Mouse (Mus musculus): ENCODE data around the gene Arsg. TPM values are rescaled to one million over a fixed set of nuclear protein-coding genes. Genes with fewer than 3 reads are reported as not detected.
"Not testable (repeated sequence)": the region's sequence is repeated elsewhere in the genome, so short reads cannot be mapped to it uniquely, and the experiment has no call there.

The Arsg gene
- polyA plus RNA-seq, 1 experiment from 2014 or later, result 7.1 TPM

DNA sequence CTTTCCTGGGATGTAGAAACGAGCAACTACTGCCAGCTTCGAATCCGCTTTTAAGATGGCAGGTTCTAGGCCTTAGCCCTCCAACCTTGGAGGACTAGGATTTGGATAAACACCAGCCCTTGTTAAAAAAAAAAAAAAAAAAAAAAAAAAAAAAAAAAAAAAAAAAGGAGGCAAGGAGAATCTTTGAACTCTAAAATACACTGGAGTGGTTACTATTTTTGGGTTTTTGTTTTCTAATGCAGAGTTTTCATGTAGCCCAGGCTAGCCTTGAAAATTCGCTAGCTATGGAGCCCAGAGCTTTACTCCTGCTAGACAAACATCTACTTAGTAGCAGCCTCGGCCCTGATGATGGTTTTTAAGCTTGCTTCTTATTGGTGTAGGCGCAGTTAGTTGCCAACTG, 134.4 kb downstream of the Arsg start:
- ATAC-seq (ENCODE audit: low FRiP score, low read depth), result no peak
- H3K9me3 ChIP-seq, result no peaks in the 10 kb centered on the region
- H3K27ac ChIP-seq (replicated peaks), result no peak overlapping the region
- no peaks in the 10 kb centered on the region for H3K27me3 ChIP-seq
- H3K4me3 ChIP-seq, result no peak overlapping the region
- no peak overlapping the region for H3K9ac ChIP-seq
- H3K4me1 ChIP-seq (replicated peaks), result peaks cover 19% of the 10 kb centered on the region
- WGBS, result 77% methylated on average over 6 of the region's 6 CpGs
- no peaks in the 10 kb centered on the region for H3K36me3 ChIP-seq
- H3K4me2 ChIP-seq, result no peak overlapping the region

DNA sequence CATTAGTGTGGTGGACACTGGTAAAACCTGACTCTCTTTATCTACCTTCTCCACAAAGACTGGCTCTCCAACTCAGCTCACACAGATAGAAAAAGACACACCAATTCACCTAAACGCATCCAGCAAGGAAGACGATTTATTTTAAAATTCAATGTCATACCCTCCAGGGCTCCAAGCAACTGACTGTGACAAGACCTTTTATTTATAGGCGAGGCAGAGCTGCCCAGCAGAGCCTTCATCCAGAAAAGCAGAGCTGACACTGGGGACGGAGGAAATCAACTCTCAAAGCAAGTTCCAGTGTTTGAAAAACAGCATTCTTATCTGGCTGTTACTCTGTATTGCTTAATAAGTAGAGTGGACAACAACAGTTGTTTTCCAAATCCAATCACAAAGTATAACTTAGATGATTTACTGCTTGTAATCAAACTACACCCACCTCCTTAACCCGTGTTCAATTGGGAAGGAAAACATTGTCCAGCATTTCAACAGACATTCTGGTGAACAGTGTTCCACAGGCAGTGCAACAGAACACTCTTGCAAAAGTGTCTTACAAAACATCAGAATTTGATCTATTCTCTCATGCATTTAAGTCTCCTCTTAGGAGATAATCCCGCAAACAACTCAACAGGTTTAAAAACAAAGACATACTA, 135.9 kb downstream of the Arsg start:
- no peak for ATAC-seq (ENCODE audit: low FRiP score, low read depth)
- Histone ChIP-seq H3K27me3 (no peaks in the 10 kb centered on the region), H3K4me1 (replicated peaks) (peaks cover 19% of the 10 kb centered on the region), H3K27ac (replicated peaks) (no peak overlapping the region), H3K9me3 (no peaks in the 10 kb centered on the region), H3K4me2 (peak overlapping the region; percentile 95; the same call in 1 of the 2 replicates), H3K36me3 (no peaks in the 10 kb centered on the region), H3K9ac (no peak overlapping the region), H3K4me3 (no peak overlapping the region)
- 69% methylated on average over 6 of the region's 6 CpGs for WGBS

GRCm38 (mm10) chr11:109610046-109610794, 137.0 kb downstream of the Arsg start:
- 18% methylated on average over 9 of the region's 9 CpGs for WGBS
- peak overlapping the region; percentile 73 for H3K4me3 ChIP-seq
- H3K27ac ChIP-seq (replicated peaks), result peak overlapping the region; percentile 78

DNA sequence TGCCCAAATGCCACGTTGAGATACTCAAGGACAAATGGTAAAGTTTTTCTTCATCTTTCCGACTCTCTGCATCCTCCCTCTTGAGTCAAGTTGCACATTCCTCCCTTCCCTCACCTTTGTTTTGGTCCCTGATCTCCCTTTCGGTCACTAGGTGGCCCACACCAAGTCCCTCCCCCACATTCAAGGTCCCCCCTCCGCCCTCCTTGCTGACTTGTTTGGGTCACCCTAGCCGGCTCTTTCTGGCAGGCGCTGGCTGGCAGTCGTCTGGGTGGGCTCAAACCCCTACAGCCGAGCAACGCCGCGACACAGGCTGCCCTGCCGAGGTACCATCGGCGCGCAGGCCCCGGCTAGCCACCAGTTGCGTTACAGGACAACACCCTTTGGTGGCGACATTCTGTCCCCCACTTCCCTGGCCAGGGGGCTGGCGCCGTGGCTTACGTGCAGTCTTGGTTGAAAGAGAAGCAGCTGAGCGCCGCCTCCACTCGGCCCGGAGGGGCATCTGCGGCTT, 137.7 kb downstream of the Arsg start:
- Histone ChIP-seq H3K4me3 (peak overlapping the region; percentile 73), H3K27ac (replicated peaks) (peak overlapping the region; percentile 78), H3K9ac (peak overlapping the region; percentile 71), H3K4me2 (peak overlapping the region; percentile 95), H3K27me3 (no peaks in the 10 kb centered on the region), H3K9me3 (no peaks in the 10 kb centered on the region), H3K4me1 (replicated peaks) (peaks cover 19% of the 10 kb centered on the region), H3K36me3 (no peaks in the 10 kb centered on the region)
- WGBS, result under 1% methylated on average over 26 of the region's 26 CpGs
- no peak; the same call in 1 of the 2 replicates for ATAC-seq (ENCODE audit: low FRiP score, low read depth)

More at GRCm38 (mm10) chr11:109610046-109610794, 137.0 kb downstream of the Arsg start:
- Histone ChIP-seq H3K4me1 (replicated peaks) (peaks cover 19% of the 10 kb centered on the region), H3K27me3 (no peaks in the 10 kb centered on the region), H3K9me3 (no peaks in the 10 kb centered on the region), H3K9ac (peak overlapping the region; percentile 71), H3K4me2 (peak overlapping the region; percentile 95), H3K36me3 (no peaks in the 10 kb centered on the region)
- ATAC-seq (ENCODE audit: low FRiP score, low read depth), result no peak

- Histone ChIP-seq H3K4me3 (peak within 1 kb of the TSS; percentile 73), H3K27me3 (no peaks in the 10 kb centered on the region), H3K9me3 (no peaks in the 10 kb centered on the region), H3K4me2 (peak within 1 kb of the TSS; percentile 95), H3K27ac (replicated peaks) (peak within 1 kb of the TSS; percentile 78), H3K4me1 (replicated peaks) (peaks cover 19% of the 10 kb centered on the region), H3K9ac (peak within 1 kb of the TSS; percentile 71), H3K36me3 (no peaks in the 10 kb centered on the region)
- under 1% methylated on average over 57 of the region's 58 CpGs for WGBS
- ATAC-seq (ENCODE audit: low FRiP score, low read depth), result peak; percentile 98
Measured at GRCm38 (mm10) chr11:109611303-109612149, 138.4 kb downstream of the Arsg start, which contains the start of gene Wipi1. Gene Wipi1, minus strand, starts transcription at chr11:109611967.

DNA sequence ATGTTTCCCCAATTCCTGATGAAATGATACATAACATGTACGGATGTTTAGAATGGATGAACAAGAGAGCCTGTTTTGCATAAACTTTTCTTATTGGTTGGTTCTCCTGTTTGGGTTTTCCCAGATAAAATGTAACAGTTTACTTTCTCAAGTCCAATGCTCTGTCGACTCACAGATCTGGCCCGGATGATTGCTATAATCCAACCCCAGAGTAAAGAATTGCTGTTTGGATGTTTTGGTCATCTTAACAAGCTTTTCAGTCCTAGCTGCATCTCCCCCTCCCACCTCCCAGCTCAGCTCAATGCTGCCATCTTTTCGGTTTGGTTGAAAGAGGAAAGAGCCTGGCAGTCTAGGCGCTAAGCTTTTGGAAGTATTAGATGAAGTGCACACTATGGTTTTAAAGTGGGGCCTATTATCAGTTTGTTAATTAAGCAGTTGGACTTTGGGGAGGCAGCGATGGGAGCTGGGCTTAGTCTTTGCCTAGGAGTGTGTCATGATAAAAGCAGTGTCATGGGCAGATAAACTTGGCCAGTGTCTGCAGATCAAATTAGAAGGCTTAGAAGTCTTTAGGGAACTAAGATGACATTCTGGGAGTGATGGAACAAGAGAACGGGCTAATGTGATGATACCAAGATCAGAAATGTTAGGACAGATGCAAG, 139.8 kb downstream of the Arsg start:
- WGBS, result 72% methylated on average over 7 of the region's 7 CpGs

DNA sequence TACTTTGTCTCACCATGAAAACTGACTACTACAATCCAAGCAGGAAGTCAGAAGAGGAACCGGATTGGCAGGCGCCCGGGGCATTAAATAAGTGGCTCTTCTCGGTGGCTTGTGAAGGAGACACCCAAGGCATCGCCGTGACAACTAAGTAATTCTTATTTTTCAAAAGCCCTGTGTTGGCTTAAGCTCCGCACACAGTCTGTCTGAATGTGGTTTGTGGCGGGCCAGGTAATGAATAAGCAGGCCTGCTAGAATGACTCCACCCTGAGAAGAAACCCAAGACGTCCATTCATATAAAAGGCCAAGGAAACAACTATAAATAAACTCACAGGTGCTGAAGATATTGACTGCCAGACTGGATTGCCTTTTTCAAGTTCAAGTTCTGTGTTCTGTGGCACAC, 142.1 kb downstream of the Arsg start:
- H3K4me1 ChIP-seq (replicated peaks), result peaks cover 10% of the 10 kb centered on the region
- no peaks in the 10 kb centered on the region for H3K9me3 ChIP-seq
- H3K4me2 ChIP-seq, result no peak overlapping the region
- H3K36me3 ChIP-seq, result no peaks in the 10 kb centered on the region
- H3K9ac ChIP-seq, result no peak overlapping the region
- H3K27ac ChIP-seq (replicated peaks), result no peak overlapping the region
- ATAC-seq (ENCODE audit: low FRiP score, low read depth), result no peak
- H3K4me3 ChIP-seq, result no peak overlapping the region
- 73% methylated on average over 9 of the region's 9 CpGs for WGBS
- H3K27me3 ChIP-seq, result no peaks in the 10 kb centered on the region

More for the DNA sequence above, 139.8 kb downstream of the Arsg start:
- no peak overlapping the region for H3K9ac ChIP-seq
- no peak overlapping the region for H3K27ac ChIP-seq (replicated peaks)
- H3K36me3 ChIP-seq, result no peaks in the 10 kb centered on the region
- ATAC-seq (ENCODE audit: low FRiP score, low read depth), result no peak
- H3K4me3 ChIP-seq, result no peak overlapping the region
- no peak overlapping the region for H3K4me2 ChIP-seq
- peaks cover 19% of the 10 kb centered on the region for H3K4me1 ChIP-seq (replicated peaks)
- H3K27me3 ChIP-seq, result no peaks in the 10 kb centered on the region
- no peaks in the 10 kb centered on the region for H3K9me3 ChIP-seq

GRCm38 (mm10) chr11:109616352-109616751, 143.2 kb downstream of the Arsg start:
- H3K27ac ChIP-seq (replicated peaks), result no peak overlapping the region
- WGBS, result 63% methylated on average over 4 of the region's 4 CpGs
- no peak for ATAC-seq (ENCODE audit: low FRiP score, low read depth)

DNA sequence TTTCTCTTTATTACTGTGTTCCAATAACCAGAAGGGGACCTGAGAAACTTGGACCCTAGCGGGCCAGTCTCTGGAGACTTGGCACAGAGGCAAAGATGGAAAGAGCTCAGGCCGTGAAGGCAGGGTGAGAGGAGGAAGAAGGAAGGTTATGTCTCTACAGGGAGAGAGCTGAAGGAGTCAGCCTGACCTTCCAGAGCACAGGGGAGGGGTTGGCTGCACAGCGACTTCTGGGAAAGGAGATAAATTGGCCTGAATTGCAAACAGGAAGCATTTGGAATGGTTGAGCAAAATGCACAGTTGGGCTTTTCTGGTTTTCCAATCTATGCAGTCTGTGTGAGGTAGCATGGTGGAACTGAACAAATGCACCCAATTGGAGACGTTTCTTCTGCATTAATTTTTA, 143.6 kb downstream of the Arsg start:
- Histone ChIP-seq H3K27ac (replicated peaks) (no peak overlapping the region), H3K4me1 (replicated peaks) (peaks cover 4% of the 10 kb centered on the region; the same call in 1 of the 2 replicates), H3K27me3 (no peaks in the 10 kb centered on the region), H3K9ac (no peak overlapping the region), H3K4me2 (no peak overlapping the region), H3K36me3 (no peaks in the 10 kb centered on the region), H3K4me3 (no peak overlapping the region), H3K9me3 (no peaks in the 10 kb centered on the region)
- ATAC-seq (ENCODE audit: low FRiP score, low read depth), result no peak
- 67% methylated on average over 4 of the region's 4 CpGs for WGBS

More at GRCm38 (mm10) chr11:109616352-109616751, 143.2 kb downstream of the Arsg start:
- Histone ChIP-seq H3K4me3 (no peak overlapping the region), H3K9me3 (no peaks in the 10 kb centered on the region), H3K4me2 (no peak overlapping the region), H3K9ac (no peak overlapping the region), H3K36me3 (no peaks in the 10 kb centered on the region), H3K27me3 (no peaks in the 10 kb centered on the region), H3K4me1 (replicated peaks) (peaks cover 4% of the 10 kb centered on the region; the same call in 1 of the 2 replicates)

- not testable (repeated sequence) for ATAC-seq (ENCODE audit: low FRiP score, low read depth); H3K4me2 ChIP-seq; H3K27me3 ChIP-seq; H3K27ac ChIP-seq (replicated peaks); H3K36me3 ChIP-seq; H3K4me1 ChIP-seq (replicated peaks); H3K9me3 ChIP-seq; H3K4me3 ChIP-seq; H3K9ac ChIP-seq
- WGBS, result 31% methylated on average over 8 of the region's 8 CpGs
Measured at GRCm38 (mm10) chr11:109619055-109619454, 145.9 kb downstream of the Arsg start.

DNA sequence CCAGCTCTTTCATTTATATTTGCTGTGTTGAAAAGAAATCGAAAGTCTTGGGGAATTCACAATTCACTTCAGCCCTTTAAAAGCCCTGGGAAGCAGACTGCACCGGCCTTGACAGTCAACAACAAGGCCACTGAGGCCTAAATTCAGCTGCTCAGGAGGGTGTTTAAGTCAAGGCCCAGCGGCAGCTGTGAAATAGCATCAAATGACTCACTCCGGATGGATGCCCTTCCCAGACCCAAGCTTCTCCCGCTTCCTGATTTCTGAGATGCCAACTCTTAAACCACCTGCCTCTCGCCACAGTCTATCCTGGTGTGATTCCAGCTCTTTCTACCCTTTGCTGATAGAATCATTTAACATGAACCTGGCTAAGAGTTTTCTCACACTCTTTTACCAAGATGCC, 147.2 kb downstream of the Arsg start:
- no peaks in the 10 kb centered on the region for H3K27me3 ChIP-seq
- no peak overlapping the region for H3K27ac ChIP-seq (replicated peaks)
- no peaks in the 10 kb centered on the region for H3K36me3 ChIP-seq
- no peak overlapping the region for H3K9ac ChIP-seq
- WGBS, result 86% methylated on average over 6 of the region's 6 CpGs
- H3K4me2 ChIP-seq, result no peak overlapping the region
- H3K9me3 ChIP-seq, result no peaks in the 10 kb centered on the region
- no peak for ATAC-seq (ENCODE audit: low FRiP score, low read depth)
- no peak overlapping the region for H3K4me3 ChIP-seq
- H3K4me1 ChIP-seq (replicated peaks), result no peaks in the 10 kb centered on the region

Measured in hindbrain, embryonic 15.5 days (tissue).